In genomic region chr4:100780911-100781310, GRCm38 (mm10) we compare ENCODE assay signal across 14 mouse cellular contexts. TPM values are rescaled to one million over a fixed set of nuclear protein-coding genes. Genes with fewer than 3 reads are reported as not detected.
DNase-seq lines count a peak whose midpoint lies in the region; ATAC-seq lines count a peak whose summit lies in the region.
"Had no signal": no experiment of that assay in that cellular context is flagged by ENCODE, and none has a peak within 500 bp of the region (broad histone marks: within the 10 kb centered on the region; RNA-seq: fewer than 3 reads in every experiment).

No protein-coding gene starts in this region.

- H3K4me2 ChIP-seq in hindbrain, embryonic 13.5 days, result peak overlapping the region; percentile 82
- no peak overlapping the region for H3K4me2 ChIP-seq in hindbrain, embryonic 11.5 days (replicated peaks; ENCODE audit: low read depth, low read length)
- peak overlapping the region; percentile 77 for H3K4me2 ChIP-seq in limb, embryonic 13.5 days (replicated peaks)
- peak overlapping the region; percentile 80 for H3K4me2 ChIP-seq in neural tube, embryonic 15.5 days

- peak overlapping the region; percentile 2; the same call in 1 of the 2 replicates for H3K4me3 ChIP-seq in hindbrain, embryonic 13.5 days
- H3K4me3 ChIP-seq in hindbrain, embryonic 11.5 days (ENCODE audit: low read depth, low read length), result no peak overlapping the region
- H3K4me3 ChIP-seq in limb, embryonic 13.5 days, result no peak overlapping the region
- H3K4me3 ChIP-seq in neural tube, embryonic 15.5 days (replicated peaks), result no peak overlapping the region

- no peak for ATAC-seq in hindbrain, embryonic 13.5 days (ENCODE audit: low FRiP score)
- ATAC-seq in hindbrain, embryonic 11.5 days (ENCODE audit: low FRiP score), result no peak
- ATAC-seq in limb, embryonic 13.5 days (ENCODE audit: low FRiP score, low read depth), result no peak
- no peak for ATAC-seq in neural tube, embryonic 15.5 days (ENCODE audit: low FRiP score)

- H3K27me3 ChIP-seq in hindbrain, embryonic 13.5 days, result no peaks in the 10 kb centered on the region
- H3K27me3 ChIP-seq in hindbrain, embryonic 11.5 days (ENCODE audit: control insufficient read depth, insufficient read depth, low read length), result no peaks in the 10 kb centered on the region
- H3K27me3 ChIP-seq in limb, embryonic 13.5 days, result no peaks in the 10 kb centered on the region
- no peaks in the 10 kb centered on the region for H3K27me3 ChIP-seq in neural tube, embryonic 15.5 days (replicated peaks)

- H3K9me3 ChIP-seq in hindbrain, embryonic 13.5 days, result no peaks in the 10 kb centered on the region
- H3K9me3 ChIP-seq in hindbrain, embryonic 11.5 days (ENCODE audit: control insufficient read depth, low read length), result no peaks in the 10 kb centered on the region
- H3K9me3 ChIP-seq in limb, embryonic 13.5 days, result no peaks in the 10 kb centered on the region
- H3K9me3 ChIP-seq in neural tube, embryonic 15.5 days (replicated peaks), result no peaks in the 10 kb centered on the region

- no peak for DNase-seq in hindbrain, embryonic 11.5 days (ENCODE audit: low spot score)
- DNase-seq in right cerebral cortex, postnatal 4 days, result peak; percentile 23
- no peak for DNase-seq in right cerebral cortex, adult 2 months (ENCODE audit: low spot score in 2 of 2)
- DNase-seq in spleen, postnatal 10 days (ENCODE audit: low spot score in 2 of 2), result no peak
- DNase-seq in Muller cell, postnatal 12 days (ENCODE audit: inconsistent ontology term), result no peak
- DNase-seq: adrenal gland, postnatal 10 days; heart, adult 18-20 months; kidney, adult 11 months; kidney, postnatal 4 days; thymus, postnatal 36 days had no signal

- WGBS in hindbrain, embryonic 13.5 days, result 50% methylated on average over 6 of the region's 6 CpGs
- 72% methylated on average over 6 of the region's 6 CpGs for WGBS in hindbrain, embryonic 11.5 days
- WGBS in limb, embryonic 13.5 days, result 48% methylated on average over 6 of the region's 6 CpGs
- 33% methylated on average over 6 of the region's 6 CpGs for WGBS in neural tube, embryonic 15.5 days

- peak overlapping the region; percentile 26; the same call in 1 of the 2 replicates for H3K9ac ChIP-seq in hindbrain, embryonic 13.5 days
- no peak overlapping the region for H3K9ac ChIP-seq in hindbrain, embryonic 11.5 days (ENCODE audit: low read depth, low read length)
- peak overlapping the region; percentile 27; the same call in 1 of the 2 replicates for H3K9ac ChIP-seq in limb, embryonic 13.5 days
- H3K9ac ChIP-seq in neural tube, embryonic 15.5 days (replicated peaks), result no peak overlapping the region

- no peak overlapping the region for H3K27ac ChIP-seq in hindbrain, embryonic 13.5 days
- H3K27ac ChIP-seq in hindbrain, embryonic 11.5 days (ENCODE audit: low read depth, low read length), result no peak overlapping the region
- no peak overlapping the region for H3K27ac ChIP-seq in limb, embryonic 13.5 days
- H3K27ac ChIP-seq in neural tube, embryonic 15.5 days (replicated peaks), result no peak overlapping the region

- H3K4me1 ChIP-seq in hindbrain, embryonic 13.5 days (replicated peaks), result peaks cover 45% of the 10 kb centered on the region
- peaks cover 2% of the 10 kb centered on the region; the same call in 1 of the 2 replicates for H3K4me1 ChIP-seq in hindbrain, embryonic 11.5 days (replicated peaks; ENCODE audit: control insufficient read depth, insufficient read depth, low read length)
- H3K4me1 ChIP-seq in limb, embryonic 13.5 days, result peaks cover 55% of the 10 kb centered on the region
- H3K4me1 ChIP-seq in neural tube, embryonic 15.5 days, result peaks cover 50% of the 10 kb centered on the region

- no peaks in the 10 kb centered on the region; the same call in 1 of the 2 replicates for H3K36me3 ChIP-seq in hindbrain, embryonic 13.5 days
- no peaks in the 10 kb centered on the region for H3K36me3 ChIP-seq in hindbrain, embryonic 11.5 days (ENCODE audit: control insufficient read depth, insufficient read depth, low read length)
- no peaks in the 10 kb centered on the region for H3K36me3 ChIP-seq in limb, embryonic 13.5 days
- H3K36me3 ChIP-seq in neural tube, embryonic 15.5 days, result no peaks in the 10 kb centered on the region
- H3K36me3 ChIP-seq: G1E had no signal

RNA-seq across cellular contexts. Expression of gene Cachd1, which starts 4.4 kb away (rescaled TPM):
- 16.7 and 21.7 TPM in 2 replicates for polyA plus RNA-seq in hindbrain, embryonic 13.5 days (2015; fragmentation: Nextera tagmentation; extraction: Ambion mirVana)
- polyA plus RNA-seq in hindbrain, embryonic 11.5 days (2014; fragmentation: Nextera tagmentation; extraction: Ambion mirVana), result 23.4 and 26.0 TPM in 2 replicates
- 32.6 and 33.4 TPM in 2 replicates for polyA plus RNA-seq in limb, embryonic 13.5 days (2015; fragmentation: Nextera tagmentation; extraction: Ambion mirVana)
- polyA plus RNA-seq in neural tube, embryonic 15.5 days (2015; fragmentation: Nextera tagmentation; extraction: Ambion mirVana), result 11.9 and 14.5 TPM in 2 replicates

Comparison
In these comparisons a context has a peak if more than half of its experiments do, and no peak if none do; other contexts are left out.
1. H3K9ac ChIP-seq: peak in hindbrain, embryonic 13.5 days (single experiment) and limb, embryonic 13.5 days (single experiment); none in hindbrain, embryonic 11.5 days (single experiment) and neural tube, embryonic 15.5 days (single experiment).